ENCODE assay signal across 12 mouse cellular contexts in the genomic region with DNA sequence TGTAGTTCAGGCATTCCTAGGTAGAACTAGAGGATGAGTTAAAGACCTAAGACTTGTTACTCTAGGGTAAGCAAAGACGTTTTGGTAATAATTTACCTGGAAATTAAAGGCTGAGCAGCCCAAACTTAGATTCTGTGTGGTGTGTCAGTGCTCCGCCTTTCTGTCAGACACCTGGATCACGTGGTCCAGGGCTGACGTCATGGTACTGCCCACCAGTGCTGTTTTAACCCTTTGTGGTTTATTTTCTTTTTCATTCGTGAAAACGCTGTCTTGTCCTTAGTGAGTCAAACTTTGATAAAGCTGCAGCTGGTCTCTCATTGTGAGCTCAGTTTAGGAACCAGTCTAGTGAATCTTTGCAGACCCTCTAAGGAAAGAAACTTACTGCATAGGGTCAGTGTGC. TPM values are rescaled to one million over a fixed set of nuclear protein-coding genes. Genes with fewer than 3 reads are reported as not detected.
DNase-seq lines count a peak whose midpoint lies in the region; ATAC-seq and TF ChIP-seq lines count a peak whose summit lies in the region.
"Had no signal": no experiment of that assay in that cellular context is flagged by ENCODE, and none has a peak within 500 bp of the region (broad histone marks: within the 10 kb centered on the region; RNA-seq: fewer than 3 reads in every experiment).

No protein-coding gene starts in this region.

- no peak overlapping the region for H3K9ac ChIP-seq in hindbrain, embryonic 16.5 days (ENCODE audit: low read depth, low read length)
- no peak overlapping the region for H3K9ac ChIP-seq in hindbrain, embryonic 13.5 days
- no peak overlapping the region for H3K9ac ChIP-seq in liver, postnatal 0 days (replicated peaks)

- TF ChIP-seq CTCF in liver, postnatal 0 days (IDR thresholded peaks at IDR 0.05; ENCODE audit: low read depth), result no peak

- WGBS in hindbrain, embryonic 16.5 days, result 29% methylated on average over 6 of the region's 6 CpGs
- WGBS in hindbrain, embryonic 13.5 days, result 19% methylated on average over 6 of the region's 6 CpGs
- WGBS in liver, postnatal 0 days (ENCODE audit: insufficient replicate concordance), result 27% methylated on average over 6 of the region's 6 CpGs

- no peaks in the 10 kb centered on the region; the same call in 1 of the 2 replicates for H3K36me3 ChIP-seq in hindbrain, embryonic 16.5 days (ENCODE audit: control insufficient read depth, insufficient read depth, low read length)
- H3K36me3 ChIP-seq in hindbrain, embryonic 13.5 days, result peaks cover 16% of the 10 kb centered on the region
- H3K36me3 ChIP-seq in liver, postnatal 0 days (replicated peaks; ENCODE audit: insufficient read depth, low read length), result peaks cover 13% of the 10 kb centered on the region

- H3K4me3 ChIP-seq in hindbrain, embryonic 16.5 days (ENCODE audit: low read length), result peak overlapping the region; percentile 11; the same call in 1 of the 2 replicates
- H3K4me3 ChIP-seq in hindbrain, embryonic 13.5 days, result no peak overlapping the region
- no peak overlapping the region for H3K4me3 ChIP-seq in liver, postnatal 0 days (ENCODE audit: low read depth, low read length)
- H3K4me3 ChIP-seq: left cerebral cortex, adult 2 months had no signal

- no peaks in the 10 kb centered on the region for H3K9me3 ChIP-seq in hindbrain, embryonic 16.5 days (ENCODE audit: control insufficient read depth, low read length)
- H3K9me3 ChIP-seq in hindbrain, embryonic 13.5 days, result no peaks in the 10 kb centered on the region; the same call in 1 of the 2 replicates
- H3K9me3 ChIP-seq in liver, postnatal 0 days (ENCODE audit: low read length), result no peaks in the 10 kb centered on the region

- H3K4me1 ChIP-seq in hindbrain, embryonic 16.5 days (ENCODE audit: control insufficient read depth, insufficient read depth, low read depth, low read length), result peaks cover 2% of the 10 kb centered on the region; the same call in 1 of the 2 replicates
- H3K4me1 ChIP-seq in hindbrain, embryonic 13.5 days (replicated peaks), result peaks cover 29% of the 10 kb centered on the region
- H3K4me1 ChIP-seq in liver, postnatal 0 days (ENCODE audit: insufficient read depth), result no peaks in the 10 kb centered on the region

- no peak for TF ChIP-seq EP300 in liver, postnatal 0 days (IDR thresholded peaks at IDR 0.05; ENCODE audit: low read depth)

- peak; percentile 50 for DNase-seq in ZHBTc4 (ENCODE audit: low read depth, low spot score)
- DNase-seq in kidney, adult 8-10 months, result peak; percentile 71 to 84
- DNase-seq in liver, postnatal 0 days, result peak; percentile 59
- no peak for DNase-seq in adrenal gland, adult 2 months
- no peak for DNase-seq in natural killer cell, adult 2 months (ENCODE audit: low spot score in 2 of 2)
- DNase-seq: cerebellum, adult 11-12 months; heart, adult 18-20 months had no signal

- peak overlapping the region; percentile 20 for H3K4me2 ChIP-seq in hindbrain, embryonic 16.5 days (ENCODE audit: low read length)
- H3K4me2 ChIP-seq in hindbrain, embryonic 13.5 days, result no peak overlapping the region; the same call in 1 of the 2 replicates
- H3K4me2 ChIP-seq in liver, postnatal 0 days (ENCODE audit: low read depth, low read length), result 0 out of 2 replicates have a peak overlapping the region, but pooled peaks have one; percentile 28

- no peaks in the 10 kb centered on the region for H3K27me3 ChIP-seq in hindbrain, embryonic 16.5 days (replicated peaks; ENCODE audit: control insufficient read depth, insufficient read depth, low read length)
- H3K27me3 ChIP-seq in hindbrain, embryonic 13.5 days, result no peaks in the 10 kb centered on the region
- H3K27me3 ChIP-seq in liver, postnatal 0 days (ENCODE audit: insufficient read depth, low read length), result no peaks in the 10 kb centered on the region

- no peak overlapping the region for H3K27ac ChIP-seq in hindbrain, embryonic 16.5 days (ENCODE audit: low read depth, low read length)
- H3K27ac ChIP-seq in hindbrain, embryonic 13.5 days, result no peak overlapping the region
- H3K27ac ChIP-seq in liver, postnatal 0 days (ENCODE audit: low read depth), result no peak overlapping the region
- H3K27ac ChIP-seq: left cerebral cortex, adult 2 months; macrophage had no signal

- ATAC-seq in hindbrain, embryonic 16.5 days, result peak; percentile 53; the same call in 1 of the 2 replicates
- ATAC-seq in hindbrain, embryonic 13.5 days (ENCODE audit: low FRiP score), result no peak
- ATAC-seq in liver, postnatal 0 days, result 0 out of 2 replicates have a peak, but pooled peaks have one; percentile 33

RNA-seq across cellular contexts. Expression of gene Mxi1, which starts 30.1 kb away (rescaled TPM):
- 18.9 and 27.8 TPM in 2 replicates for polyA plus RNA-seq in hindbrain, embryonic 16.5 days (2015; fragmentation: Nextera tagmentation; extraction: Ambion mirVana)
- 39.7 and 54.5 TPM in 2 replicates for polyA plus RNA-seq in hindbrain, embryonic 13.5 days (2015; fragmentation: Nextera tagmentation; extraction: Ambion mirVana)
- 24.4 and 24.5 TPM in 2 replicates for polyA plus RNA-seq in liver, postnatal 0 days (2015; fragmentation: Nextera tagmentation; extraction: Ambion mirVana)
- total RNA-seq in adrenal gland, adult 2 months (2021), result 10 to 100 TPM; 29.6 to 31.1 TPM
- polyA plus RNA-seq in adrenal gland, adult 2 months (2012; rRNA removed), result 15.6 and 17.2 TPM in 2 replicates

RNA-seq across cellular contexts. Expression of gene Gm10197, which starts 31.1 kb away (rescaled TPM):
- not detected in 2 replicates for polyA plus RNA-seq in hindbrain, embryonic 16.5 days (2015; fragmentation: Nextera tagmentation; extraction: Ambion mirVana)
- not detected in 2 replicates for polyA plus RNA-seq in hindbrain, embryonic 13.5 days (2015; fragmentation: Nextera tagmentation; extraction: Ambion mirVana)
- not detected in 2 replicates for polyA plus RNA-seq in liver, postnatal 0 days (2015; fragmentation: Nextera tagmentation; extraction: Ambion mirVana)
- total RNA-seq in adrenal gland, adult 2 months (2021), result not detected
- not detected in 2 replicates for polyA plus RNA-seq in adrenal gland, adult 2 months (2012; rRNA removed)
- total RNA-seq: heart, adult 18-20 months; left cerebral cortex, adult 2 months had no signal
- polyA plus RNA-seq: macrophage; testis, adult 2 months had no signal

RNA-seq across cellular contexts. Expression of gene Smndc1, which starts 50.0 kb away (rescaled TPM):
- polyA plus RNA-seq in hindbrain, embryonic 16.5 days (2015; fragmentation: Nextera tagmentation; extraction: Ambion mirVana), result 26.9 and 29.8 TPM in 2 replicates
- 38.7 and 41.6 TPM in 2 replicates for polyA plus RNA-seq in hindbrain, embryonic 13.5 days (2015; fragmentation: Nextera tagmentation; extraction: Ambion mirVana)
- polyA plus RNA-seq in liver, postnatal 0 days (2015; fragmentation: Nextera tagmentation; extraction: Ambion mirVana), result 18.9 and 21.7 TPM in 2 replicates
- 10 to 100 TPM; 38.1 to 48.6 TPM for total RNA-seq in adrenal gland, adult 2 months (2021)
- polyA plus RNA-seq in adrenal gland, adult 2 months (2012; rRNA removed), result 1.2 TPM in 2 replicates

Comparison
In these comparisons a context has a peak if more than half of its experiments do, and no peak if none do; other contexts are left out.
1. DNase-seq: peak in ZHBTc4 (single experiment), kidney, adult 8-10 months (2 of 2) and liver, postnatal 0 days (single experiment); none in adrenal gland, adult 2 months (single experiment) and natural killer cell, adult 2 months (0 of 2).